Mouse (Mus musculus): ENCODE data around the gene Gstm2.
"Not testable (repeated sequence)": the region's sequence is repeated elsewhere in the genome, so short reads cannot be mapped to it uniquely, and the experiment has no call there.

The Gstm2 gene

GRCm38 (mm10) chr3:107996576-107996975 lies 10.3 kb upstream of the Gstm2 start:
- no peak for DNase-seq (ENCODE audit: low read depth, low spot score)

GRCm38 (mm10) chr3:107995974-107996373 lies 9.7 kb upstream of the Gstm2 start:
- not testable (repeated sequence) for DNase-seq (ENCODE audit: low read depth, low spot score)

GRCm38 (mm10) chr3:107985141-107985540 lies 1.1 kb downstream of the Gstm2 start:
- DNase-seq (ENCODE audit: low read depth, low spot score), result not testable (repeated sequence)

- DNase-seq (ENCODE audit: low read depth, low spot score), result no peak
These were observed 1.8 kb downstream of the Gstm2 start for GRCm38 (mm10) chr3:107984471-107984870.

GRCm38 (mm10) chr3:107983771-107984170 lies 2.5 kb downstream of the Gstm2 start:
- no peak for DNase-seq (ENCODE audit: low read depth, low spot score)

GRCm38 (mm10) chr3:107982726-107983125 lies 3.5 kb downstream of the Gstm2 start:
- DNase-seq (ENCODE audit: low read depth, low spot score), result no peak

GRCm38 (mm10) chr3:107981261-107981660 lies 5.0 kb downstream of the Gstm2 start:
- DNase-seq (ENCODE audit: low read depth, low spot score), result peak; percentile 27

- DNase-seq (ENCODE audit: low read depth, low spot score), result no peak
These were observed 8.6 kb downstream of the Gstm2 start for GRCm38 (mm10) chr3:107977691-107978090.

- no peak for DNase-seq (ENCODE audit: low read depth, low spot score)
These were observed 12.0 kb downstream of the Gstm2 start for GRCm38 (mm10) chr3:107974237-107974636.

- DNase-seq (ENCODE audit: low read depth, low spot score), result no peak
These were observed 14.2 kb downstream of the Gstm2 start for GRCm38 (mm10) chr3:107972070-107972469.

- not testable (repeated sequence) for DNase-seq (ENCODE audit: low read depth, low spot score)
These were observed 15.2 kb downstream of the Gstm2 start for GRCm38 (mm10) chr3:107971101-107971500.

GRCm38 (mm10) chr3:107968724-107969395 lies 17.4 kb downstream of the Gstm2 start, which contains the start of gene Gstm3:
TSS of gene Gstm3 (minus strand) at chr3:107969283.
- DNase-seq (ENCODE audit: low read depth, low spot score), result no peak

- no peak for DNase-seq (ENCODE audit: low read depth, low spot score)
These were observed 19.6 kb downstream of the Gstm2 start for GRCm38 (mm10) chr3:107966631-107967030.

- DNase-seq (ENCODE audit: low read depth, low spot score), result no peak
These were observed 20.7 kb downstream of the Gstm2 start for GRCm38 (mm10) chr3:107965592-107965991.

- peak; percentile 59 for DNase-seq (ENCODE audit: low read depth, low spot score)
These were observed 21.5 kb downstream of the Gstm2 start for GRCm38 (mm10) chr3:107964656-107965308.

GRCm38 (mm10) chr3:107964026-107964425 lies 22.2 kb downstream of the Gstm2 start:
- no peak for DNase-seq (ENCODE audit: low read depth, low spot score)

GRCm38 (mm10) chr3:107955260-107955659 lies 31.0 kb downstream of the Gstm2 start:
- not testable (repeated sequence) for DNase-seq (ENCODE audit: low read depth, low spot score)

- DNase-seq (ENCODE audit: low read depth, low spot score), result no peak
These were observed 32.3 kb downstream of the Gstm2 start for GRCm38 (mm10) chr3:107953906-107954305.

GRCm38 (mm10) chr3:107953328-107953755 lies 32.9 kb downstream of the Gstm2 start:
- peak; percentile 74 for DNase-seq (ENCODE audit: low read depth, low spot score)

- no peak for DNase-seq (ENCODE audit: low read depth, low spot score)
These were observed 35.7 kb downstream of the Gstm2 start for GRCm38 (mm10) chr3:107950531-107950930.

GRCm38 (mm10) chr3:107949461-107949860 lies 36.8 kb downstream of the Gstm2 start:
- DNase-seq (ENCODE audit: low read depth, low spot score), result not testable (repeated sequence)

- DNase-seq (ENCODE audit: low read depth, low spot score), result no peak
These were observed 40.5 kb downstream of the Gstm2 start for GRCm38 (mm10) chr3:107945729-107946128.

Measured in 3T3-L1 (cell line).